Mouse (Mus musculus): Measurements from ENCODE around the gene Kcnj5. TPM values are rescaled to one million over a fixed set of nuclear protein-coding genes. Genes with fewer than 3 reads are reported as not detected.

Gene Kcnj5
- polyA plus RNA-seq, 1 experiment from 2014 or later = 29.6 TPM

DNA sequence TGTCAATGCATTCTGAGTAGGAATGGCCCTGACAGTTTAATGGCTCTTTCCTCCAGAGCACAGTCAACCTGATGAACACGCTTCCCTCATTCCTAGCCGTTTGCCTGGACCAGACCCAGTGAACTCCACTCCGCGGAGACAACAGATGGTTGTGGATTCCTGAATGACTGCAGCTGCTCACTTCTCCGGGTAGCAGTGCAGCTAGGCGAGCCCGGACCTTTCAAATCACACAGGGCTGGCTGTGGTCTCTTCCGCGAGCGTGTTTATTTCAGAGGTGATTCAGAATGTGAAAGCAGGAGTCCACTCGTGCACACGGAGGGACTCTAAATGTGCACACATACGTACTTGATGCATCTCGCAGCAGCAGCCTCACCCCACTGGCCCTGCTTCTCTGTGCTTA lies 32.4 kb downstream of the Kcnj5 start:
- H3K27ac ChIP-seq (ENCODE audit: low read length) = peak overlapping the region; percentile 54
- no peaks in the 10 kb centered on the region for H3K27me3 ChIP-seq (ENCODE audit: control insufficient read depth, insufficient read depth, low read length)
- ATAC-seq (replicated peaks; ENCODE audit: extremely low read depth, insufficient read depth, low FRiP score) = no peak
- WGBS = 42% methylated on average over 14 of the region's 14 CpGs
- no peak overlapping the region for H3K4me3 ChIP-seq (ENCODE audit: low read length)
- H3K4me2 ChIP-seq (ENCODE audit: low read depth, low read length) = peak overlapping the region; percentile 37
- peaks cover 37% of the 10 kb centered on the region for H3K4me1 ChIP-seq (ENCODE audit: control insufficient read depth, insufficient read depth, low read length)
- peak overlapping the region; percentile 49 for H3K9ac ChIP-seq (ENCODE audit: low read length)
- peaks cover 5% of the 10 kb centered on the region; the same call in 1 of the 2 replicates for H3K36me3 ChIP-seq (ENCODE audit: control insufficient read depth, insufficient read depth)
- H3K9me3 ChIP-seq (replicated peaks; ENCODE audit: control insufficient read depth, low read length) = no peaks in the 10 kb centered on the region

DNA sequence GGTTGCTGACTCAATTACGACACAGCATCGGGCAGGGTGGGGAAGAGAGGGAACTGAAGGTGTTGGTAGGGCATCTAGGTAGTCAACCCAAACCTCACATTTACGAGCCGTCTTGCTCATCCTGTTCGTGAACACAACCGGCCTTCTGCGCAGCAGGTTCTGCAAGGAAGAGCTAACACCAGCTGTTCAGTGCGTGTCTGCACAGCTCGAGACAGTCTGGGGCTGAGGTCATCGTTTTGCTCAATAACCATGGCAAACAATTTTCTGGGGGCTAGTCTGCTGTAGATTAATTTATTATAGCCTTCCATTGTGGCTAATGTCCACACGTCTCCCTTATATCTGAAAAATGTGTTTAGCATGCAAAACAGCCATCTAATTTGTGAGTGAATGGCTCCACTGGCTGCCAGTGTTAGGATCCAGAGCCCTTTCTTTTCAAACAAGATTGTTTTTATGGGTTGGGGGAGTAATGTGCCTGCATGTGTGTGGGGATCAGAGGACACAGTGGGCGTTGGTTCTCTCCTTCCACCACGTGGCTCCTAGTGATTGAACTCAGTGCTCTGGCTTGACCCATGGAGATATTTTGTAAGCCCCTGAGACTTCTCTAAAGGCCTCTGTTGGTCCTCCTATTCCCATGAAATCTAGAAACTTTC lies 41.5 kb downstream of the Kcnj5 start:
- Histone ChIP-seq H3K9ac (ENCODE audit: low read length) (no peak overlapping the region), H3K4me3 (ENCODE audit: low read length) (no peak overlapping the region), H3K27ac (ENCODE audit: low read length) (no peak overlapping the region), H3K27me3 (ENCODE audit: control insufficient read depth, insufficient read depth, low read length) (no peaks in the 10 kb centered on the region), H3K4me2 (ENCODE audit: low read depth, low read length) (no peak overlapping the region), H3K4me1 (ENCODE audit: control insufficient read depth, insufficient read depth, low read length) (no peaks in the 10 kb centered on the region), H3K9me3 (replicated peaks; ENCODE audit: control insufficient read depth, low read length) (no peaks in the 10 kb centered on the region), H3K36me3 (ENCODE audit: control insufficient read depth, insufficient read depth) (no peaks in the 10 kb centered on the region)
- WGBS = 84% methylated on average over 13 of the region's 13 CpGs
- ATAC-seq (replicated peaks; ENCODE audit: extremely low read depth, insufficient read depth, low FRiP score) = no peak

DNA sequence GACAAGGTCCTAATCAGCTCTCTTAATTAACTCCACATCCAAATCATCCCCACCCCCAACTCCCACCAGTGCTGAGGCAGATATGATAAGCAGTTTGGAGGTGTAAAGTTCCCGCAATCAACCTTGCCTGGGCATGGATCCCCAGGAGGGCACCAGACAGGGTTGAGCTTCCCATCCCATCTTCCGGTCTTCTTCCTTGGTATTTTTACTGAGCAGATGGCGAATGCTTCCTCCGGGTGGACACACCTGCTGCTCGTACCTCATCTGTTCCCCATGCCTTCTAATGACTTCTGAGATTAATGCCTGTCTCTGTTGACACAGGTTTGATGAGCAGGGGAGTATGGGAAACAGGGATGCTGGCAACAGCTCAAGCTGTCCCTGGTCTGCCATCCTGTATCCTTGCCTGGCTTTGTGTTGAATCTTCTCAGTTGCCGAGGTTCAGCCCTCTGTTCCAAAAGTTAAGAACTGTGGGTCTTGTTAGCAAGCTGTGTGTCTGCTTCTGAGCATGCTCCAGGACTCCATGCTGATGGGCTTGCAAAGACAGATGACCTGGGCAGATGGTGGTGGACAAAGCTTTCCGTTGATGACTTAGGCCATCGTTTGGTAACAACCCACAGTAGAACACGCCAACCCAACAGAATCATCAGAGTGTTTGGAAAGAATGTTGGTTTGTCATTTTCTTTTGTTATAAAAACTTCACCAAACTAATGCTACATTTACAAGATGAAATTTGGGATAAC lies 48.9 kb downstream of the Kcnj5 start:
- H3K4me2 ChIP-seq (ENCODE audit: low read depth, low read length) = no peak overlapping the region
- no peaks in the 10 kb centered on the region for H3K36me3 ChIP-seq (ENCODE audit: control insufficient read depth, insufficient read depth)
- ATAC-seq (replicated peaks; ENCODE audit: extremely low read depth, insufficient read depth, low FRiP score) = no peak
- no peaks in the 10 kb centered on the region for H3K27me3 ChIP-seq (ENCODE audit: control insufficient read depth, insufficient read depth, low read length)
- WGBS = 83% methylated on average over 9 of the region's 9 CpGs
- H3K9me3 ChIP-seq (replicated peaks; ENCODE audit: control insufficient read depth, low read length) = no peaks in the 10 kb centered on the region
- H3K4me3 ChIP-seq (ENCODE audit: low read length) = no peak overlapping the region
- H3K27ac ChIP-seq (ENCODE audit: low read length) = no peak overlapping the region
- 0 out of 2 replicates have a peak, but pooled peaks cover 4% of the 10 kb centered on the region for H3K4me1 ChIP-seq (ENCODE audit: control insufficient read depth, insufficient read depth, low read length)
- H3K9ac ChIP-seq (ENCODE audit: low read length) = no peak overlapping the region

DNA sequence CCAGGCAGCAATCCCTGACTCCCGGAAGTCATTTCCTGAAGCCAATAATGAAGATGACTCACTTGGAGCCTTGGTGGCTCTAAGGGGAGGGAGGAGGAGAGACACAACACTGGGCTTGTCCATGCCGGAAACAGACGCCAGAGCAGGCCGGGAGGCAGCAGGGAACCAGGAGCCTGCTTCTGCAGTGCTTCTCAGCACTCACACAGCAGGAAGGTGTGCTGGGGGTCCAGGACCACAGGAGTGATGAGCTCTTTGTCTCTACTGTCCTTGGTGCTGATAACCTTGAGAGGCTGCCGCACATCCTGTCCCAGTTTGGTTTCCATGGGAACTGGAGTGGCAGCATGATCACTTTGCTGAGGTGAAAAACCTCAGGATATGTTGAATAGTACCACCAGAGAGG lies 51.5 kb downstream of the Kcnj5 start:
- Histone ChIP-seq H3K4me2 (ENCODE audit: low read depth, low read length) (no peak overlapping the region), H3K4me3 (ENCODE audit: low read length) (no peak overlapping the region), H3K9ac (ENCODE audit: low read length) (no peak overlapping the region), H3K27me3 (ENCODE audit: control insufficient read depth, insufficient read depth, low read length) (no peaks in the 10 kb centered on the region), H3K4me1 (ENCODE audit: control insufficient read depth, insufficient read depth, low read length) (0 out of 2 replicates have a peak, but pooled peaks cover 4% of the 10 kb centered on the region), H3K9me3 (replicated peaks; ENCODE audit: control insufficient read depth, low read length) (no peaks in the 10 kb centered on the region), H3K27ac (ENCODE audit: low read length) (no peak overlapping the region), H3K36me3 (ENCODE audit: control insufficient read depth, insufficient read depth) (no peaks in the 10 kb centered on the region)
- 0 out of 2 replicates have a peak, but pooled peaks have one; percentile 14 for ATAC-seq (replicated peaks; ENCODE audit: extremely low read depth, insufficient read depth, low FRiP score)
- 24% methylated on average over 5 of the region's 5 CpGs for WGBS

DNA sequence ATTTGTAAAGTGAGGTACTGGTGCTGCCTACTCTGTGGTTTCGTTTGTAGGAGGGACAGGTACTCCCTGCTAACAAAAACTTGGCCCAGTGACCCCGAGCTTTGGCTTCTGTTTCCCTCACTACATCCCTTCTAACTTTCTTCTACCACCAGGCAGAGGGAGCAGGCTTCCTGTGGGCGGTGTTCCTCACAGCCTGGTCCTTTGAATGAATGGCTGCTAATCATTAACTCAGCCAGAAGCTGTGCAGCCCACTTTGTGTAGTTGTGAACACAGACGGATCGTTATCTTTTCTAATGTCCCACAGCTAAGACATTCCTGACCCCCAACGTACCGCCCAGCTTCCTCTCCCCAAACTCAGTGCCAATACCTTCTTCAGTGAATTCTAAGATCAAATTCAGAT lies 52.5 kb downstream of the Kcnj5 start:
- no peaks in the 10 kb centered on the region for H3K36me3 ChIP-seq (ENCODE audit: control insufficient read depth, insufficient read depth)
- no peak overlapping the region for H3K4me3 ChIP-seq (ENCODE audit: low read length)
- no peak overlapping the region for H3K4me2 ChIP-seq (ENCODE audit: low read depth, low read length)
- H3K9me3 ChIP-seq (replicated peaks; ENCODE audit: control insufficient read depth, low read length) = no peaks in the 10 kb centered on the region
- no peak overlapping the region for H3K27ac ChIP-seq (ENCODE audit: low read length)
- 45% methylated on average over 7 of the region's 7 CpGs for WGBS
- H3K27me3 ChIP-seq (ENCODE audit: control insufficient read depth, insufficient read depth, low read length) = no peaks in the 10 kb centered on the region
- ATAC-seq (replicated peaks; ENCODE audit: extremely low read depth, insufficient read depth, low FRiP score) = no peak
- H3K9ac ChIP-seq (ENCODE audit: low read length) = no peak overlapping the region
- H3K4me1 ChIP-seq (ENCODE audit: control insufficient read depth, insufficient read depth, low read length) = 0 out of 2 replicates have a peak, but pooled peaks cover 4% of the 10 kb centered on the region

DNA sequence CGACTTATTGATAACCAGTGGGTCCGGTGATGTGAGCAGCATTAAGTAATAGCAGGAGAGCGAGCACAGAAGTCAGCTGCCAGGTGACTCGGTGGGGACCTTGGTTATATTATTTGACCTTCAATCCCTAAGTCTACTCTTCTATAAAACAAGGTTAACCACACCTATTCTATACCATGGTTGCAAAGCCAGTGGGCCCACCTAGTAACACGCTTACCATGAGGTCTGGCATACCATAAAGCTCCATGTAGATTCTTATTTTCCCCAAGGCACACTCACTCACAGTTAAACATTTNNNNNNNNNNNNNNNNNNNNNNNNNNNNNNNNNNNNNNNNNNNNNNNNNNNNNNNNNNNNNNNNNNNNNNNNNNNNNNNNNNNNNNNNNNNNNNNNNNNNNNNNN lies 60.6 kb downstream of the Kcnj5 start:
- Histone ChIP-seq H3K27me3 (ENCODE audit: control insufficient read depth, insufficient read depth, low read length) (no peaks in the 10 kb centered on the region), H3K4me1 (ENCODE audit: control insufficient read depth, insufficient read depth, low read length) (no peaks in the 10 kb centered on the region), H3K36me3 (ENCODE audit: control insufficient read depth, insufficient read depth) (no peaks in the 10 kb centered on the region), H3K4me2 (ENCODE audit: low read depth, low read length) (no peak overlapping the region), H3K9ac (ENCODE audit: low read length) (no peak overlapping the region), H3K9me3 (replicated peaks; ENCODE audit: control insufficient read depth, low read length) (no peaks in the 10 kb centered on the region), H3K27ac (ENCODE audit: low read length) (no peak overlapping the region), H3K4me3 (ENCODE audit: low read length) (no peak overlapping the region)
- no peak for ATAC-seq (replicated peaks; ENCODE audit: extremely low read depth, insufficient read depth, low FRiP score)
- 87% methylated on average over 5 of the region's 5 CpGs for WGBS

DNA sequence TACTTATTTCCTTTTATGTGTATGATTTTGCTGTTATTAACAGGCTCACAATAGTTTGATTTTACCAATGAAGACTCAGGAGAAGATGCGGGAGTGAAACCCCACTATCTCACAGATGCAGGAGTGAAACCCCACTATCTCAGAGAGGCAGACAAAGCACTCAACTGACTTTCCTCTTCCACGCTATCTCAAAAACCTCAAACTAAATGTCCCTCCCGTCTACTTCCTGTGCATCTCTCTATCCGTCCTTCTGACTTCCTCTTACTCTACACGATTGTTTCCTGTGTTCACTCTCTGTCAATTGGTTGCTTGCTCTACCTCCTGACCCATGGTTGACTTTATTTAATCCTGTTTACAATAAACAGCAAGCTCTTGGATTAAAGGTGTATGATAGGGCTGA lies 63.7 kb downstream of the Kcnj5 start:
- no peak for ATAC-seq (replicated peaks; ENCODE audit: extremely low read depth, insufficient read depth, low FRiP score)
- H3K9me3 ChIP-seq (replicated peaks; ENCODE audit: control insufficient read depth, low read length) = no peaks in the 10 kb centered on the region
- no peaks in the 10 kb centered on the region for H3K4me1 ChIP-seq (ENCODE audit: control insufficient read depth, insufficient read depth, low read length)
- 73% methylated on average over 5 of the region's 5 CpGs for WGBS
- no peak overlapping the region for H3K4me3 ChIP-seq (ENCODE audit: low read length)
- no peak overlapping the region for H3K27ac ChIP-seq (ENCODE audit: low read length)
- no peak overlapping the region for H3K9ac ChIP-seq (ENCODE audit: low read length)
- no peaks in the 10 kb centered on the region for H3K36me3 ChIP-seq (ENCODE audit: control insufficient read depth, insufficient read depth)
- H3K4me2 ChIP-seq (ENCODE audit: low read depth, low read length) = no peak overlapping the region
- H3K27me3 ChIP-seq (ENCODE audit: control insufficient read depth, insufficient read depth, low read length) = no peaks in the 10 kb centered on the region

DNA sequence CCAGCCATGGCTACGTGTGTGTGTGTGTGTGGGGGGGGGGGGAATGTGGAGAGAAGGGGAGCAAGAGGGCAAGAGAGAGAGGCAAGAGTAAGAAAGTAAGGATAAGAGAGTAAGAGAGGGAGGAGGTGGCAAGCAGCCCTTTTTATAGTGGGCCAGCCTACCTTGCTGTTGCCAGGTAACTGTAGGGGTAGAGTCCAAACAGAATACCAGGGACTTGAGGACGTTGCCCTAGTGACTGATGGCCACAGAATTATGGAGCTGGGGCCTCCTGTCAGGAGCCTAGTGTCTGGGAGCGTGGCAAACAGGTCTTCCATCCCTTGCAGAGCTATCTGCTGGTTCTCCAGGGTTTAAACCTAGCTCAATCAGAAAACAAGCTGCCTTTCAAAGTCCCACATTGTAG lies 64.4 kb downstream of the Kcnj5 start:
- Histone ChIP-seq H3K4me3 (ENCODE audit: low read length) (no peak overlapping the region), H3K4me2 (ENCODE audit: low read depth, low read length) (no peak overlapping the region), H3K27ac (ENCODE audit: low read length) (no peak overlapping the region), H3K9ac (ENCODE audit: low read length) (no peak overlapping the region), H3K4me1 (ENCODE audit: control insufficient read depth, insufficient read depth, low read length) (no peaks in the 10 kb centered on the region), H3K36me3 (ENCODE audit: control insufficient read depth, insufficient read depth) (no peaks in the 10 kb centered on the region), H3K27me3 (ENCODE audit: control insufficient read depth, insufficient read depth, low read length) (no peaks in the 10 kb centered on the region), H3K9me3 (replicated peaks; ENCODE audit: control insufficient read depth, low read length) (no peaks in the 10 kb centered on the region)
- WGBS = 54% methylated on average over 3 of the region's 3 CpGs
- ATAC-seq (replicated peaks; ENCODE audit: extremely low read depth, insufficient read depth, low FRiP score) = no peak

DNA sequence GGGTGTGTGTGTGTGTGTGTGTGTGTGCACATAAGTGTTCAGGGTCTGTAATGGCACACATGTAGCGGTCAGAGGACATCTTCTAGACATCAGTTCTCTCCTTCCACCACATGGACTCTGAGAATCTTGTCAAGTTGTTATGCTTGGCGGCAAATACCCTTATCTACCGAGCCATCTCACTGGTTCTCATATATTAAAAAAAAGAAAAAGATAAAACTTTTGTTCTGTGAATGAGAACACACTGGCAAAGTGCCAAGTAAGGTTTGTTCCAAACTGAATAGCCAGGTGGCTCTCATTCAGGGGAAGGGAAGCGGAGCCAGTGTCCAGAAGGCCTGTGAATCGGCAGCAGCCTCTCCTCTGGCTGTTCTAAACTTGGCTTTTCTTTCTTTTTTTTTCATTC lies 66.1 kb downstream of the Kcnj5 start:
- WGBS = 84% methylated on average over 5 of the region's 5 CpGs
- Histone ChIP-seq H3K9ac (ENCODE audit: low read length) (no peak overlapping the region), H3K4me2 (ENCODE audit: low read depth, low read length) (no peak overlapping the region), H3K4me1 (ENCODE audit: control insufficient read depth, insufficient read depth, low read length) (no peaks in the 10 kb centered on the region), H3K9me3 (replicated peaks; ENCODE audit: control insufficient read depth, low read length) (0 out of 2 replicates have a peak, but pooled peaks cover 3% of the 10 kb centered on the region), H3K36me3 (ENCODE audit: control insufficient read depth, insufficient read depth) (no peaks in the 10 kb centered on the region), H3K27ac (ENCODE audit: low read length) (no peak overlapping the region), H3K27me3 (ENCODE audit: control insufficient read depth, insufficient read depth, low read length) (no peaks in the 10 kb centered on the region), H3K4me3 (ENCODE audit: low read length) (no peak overlapping the region)
- no peak for ATAC-seq (replicated peaks; ENCODE audit: extremely low read depth, insufficient read depth, low FRiP score)
